Mouse (Mus musculus) embryonic facial prominence, embryonic 13.5 days (tissue): Measurements from ENCODE around the gene Trmt1. TPM values are rescaled to one million over a fixed set of nuclear protein-coding genes. Genes with fewer than 3 reads are reported as not detected.

Source experiments
- ATAC-seq: fragments of 200-750 bp; cut with Nextera tagmentation; 2 replicates; pipeline ENCODE4 v1.8.0; 2017; ENCODE audit warnings: low read depth; ENCODE audit not compliant: insufficient number of reproducible peaks, insufficient read depth, low FRiP score, low TSS enrichment
- H3K27ac ChIP-seq: fragments of 300-500 bp; sonication (generic); 2 replicates; pipeline ENCODE4 v1.5.1; 2015; ENCODE audit warnings: moderate library complexity, mild to moderate bottlenecking, inconsistent platforms
- H3K27me3 ChIP-seq: fragments of 300-500 bp; sonication (generic); 2 replicates; pipeline ENCODE4 v1.6.1; 2015; ENCODE audit warnings: mild to moderate bottlenecking, inconsistent platforms
- H3K36me3 ChIP-seq: fragments of 300-500 bp; sonication (generic); 2 replicates; pipeline ENCODE4 v1.6.1; 2015; ENCODE audit warnings: mild to moderate bottlenecking, inconsistent platforms
- H3K4me1 ChIP-seq: fragments of 300-500 bp; sonication (generic); 2 replicates; pipeline ENCODE4 v1.6.1; 2015; ENCODE audit warnings: inconsistent platforms
- H3K4me2 ChIP-seq: fragments of 300-500 bp; sonication (generic); 2 replicates; pipeline ENCODE4 v1.6.1; 2015; ENCODE audit warnings: moderate library complexity, mild to moderate bottlenecking, inconsistent platforms
- H3K4me3 ChIP-seq: fragments of 300-500 bp; sonication (generic); 2 replicates; pipeline ENCODE4 v1.5.1; 2015; ENCODE audit warnings: mild to moderate bottlenecking, inconsistent platforms
- H3K9ac ChIP-seq: fragments of 300-500 bp; sonication (generic); 2 replicates; pipeline ENCODE4 v1.6.1; 2015; ENCODE audit warnings: mild to moderate bottlenecking, inconsistent platforms
- H3K9me3 ChIP-seq: fragments of 300-500 bp; sonication (generic); 2 replicates; pipeline ENCODE4 v1.6.1; 2016; ENCODE audit warnings: inconsistent platforms
- WGBS: fragments of 180-500 bp; shearing (Covaris S2); methylation state at CpG from one replicate; pipeline ENCODE4 v1.1.7; 2015; ENCODE audit warnings: mixed read lengths; 5-methylcytosine and 5-hydroxymethylcytosine counted together
- polyA plus RNA-seq: library from polyadenylated mRNA; unstranded; fragments of >200 nt; fragmentation: Nextera tagmentation; extraction: Ambion mirVana; gene quantifications from 2 replicates; pipeline ENCODE4 v1.2.1, GENCODE M21; 2015

The Trmt1 gene
- polyA plus RNA-seq, 1 experiment from 2014 or later = 78.6 TPM

- Histone ChIP-seq H3K36me3 (peaks cover 39% of the 10 kb centered on the region), H3K27ac (peak overlapping the region; percentile 98), H3K9me3 (no peaks in the 10 kb centered on the region), H3K4me2 (peak overlapping the region; percentile 27; the same call in 1 of the 2 replicates), H3K4me3 (no peak overlapping the region), H3K27me3 (peaks cover 25% of the 10 kb centered on the region), H3K4me1 (peaks cover 80% of the 10 kb centered on the region), H3K9ac (peak overlapping the region; percentile 54)
- ATAC-seq = no peak
- WGBS = 28% methylated on average over 4 of the region's 4 CpGs
Measured at GRCm38 (mm10) chr8:84713381-84713780, 27.3 kb downstream of the Trmt1 start.

GRCm38 (mm10) chr8:84714161-84714560, 28.1 kb downstream of the Trmt1 start:
- peaks cover 78% of the 10 kb centered on the region for H3K4me1 ChIP-seq
- peaks cover 47% of the 10 kb centered on the region for H3K36me3 ChIP-seq

GRCm38 (mm10) chr8:84715893-84716468, 29.9 kb downstream of the Trmt1 start:
- H3K4me1 ChIP-seq = peaks cover 80% of the 10 kb centered on the region
- H3K4me2 ChIP-seq = peak overlapping the region; percentile 26
- peaks cover 23% of the 10 kb centered on the region for H3K27me3 ChIP-seq
- no peak for ATAC-seq
- 14% methylated on average over 27 of the region's 27 CpGs for WGBS
- H3K9me3 ChIP-seq = no peaks in the 10 kb centered on the region
- peaks cover 65% of the 10 kb centered on the region for H3K36me3 ChIP-seq
- H3K9ac ChIP-seq = peak overlapping the region; percentile 57; the same call in 1 of the 2 replicates
- no peak overlapping the region for H3K4me3 ChIP-seq
- peak overlapping the region; percentile 83; the same call in 1 of the 2 replicates for H3K27ac ChIP-seq

More at GRCm38 (mm10) chr8:84714161-84714560, 28.1 kb downstream of the Trmt1 start:
- H3K9me3 ChIP-seq = no peaks in the 10 kb centered on the region
- WGBS = 64% methylated on average over 4 of the region's 4 CpGs
- peak overlapping the region; percentile 54; the same call in 1 of the 2 replicates for H3K9ac ChIP-seq
- no peak overlapping the region for H3K4me2 ChIP-seq
- H3K27ac ChIP-seq = peak overlapping the region; percentile 98
- peaks cover 18% of the 10 kb centered on the region for H3K27me3 ChIP-seq
- ATAC-seq = no peak
- H3K4me3 ChIP-seq = no peak overlapping the region

GRCm38 (mm10) chr8:84716790-84717189, 30.7 kb downstream of the Trmt1 start:
- Histone ChIP-seq H3K27me3 (peaks cover 23% of the 10 kb centered on the region), H3K4me3 (no peak overlapping the region), H3K4me2 (no peak overlapping the region), H3K9me3 (no peaks in the 10 kb centered on the region), H3K4me1 (peaks cover 80% of the 10 kb centered on the region), H3K9ac (0 out of 2 replicates have a peak overlapping the region, but pooled peaks have one; percentile 3), H3K27ac (peak overlapping the region; percentile 83), H3K36me3 (peaks cover 68% of the 10 kb centered on the region)
- 69% methylated on average over 11 of the region's 11 CpGs for WGBS
- ATAC-seq = no peak

- H3K4me2 ChIP-seq = no peak overlapping the region
- no peak overlapping the region for H3K27ac ChIP-seq
- peaks cover 81% of the 10 kb centered on the region for H3K4me1 ChIP-seq
- H3K27me3 ChIP-seq = peaks cover 23% of the 10 kb centered on the region
- no peaks in the 10 kb centered on the region for H3K9me3 ChIP-seq
- H3K36me3 ChIP-seq = peaks cover 69% of the 10 kb centered on the region
- no peak for ATAC-seq
- no peak overlapping the region for H3K4me3 ChIP-seq
- 80% methylated on average over 5 of the region's 5 CpGs for WGBS
- H3K9ac ChIP-seq = no peak overlapping the region; the same call in 1 of the 2 replicates
Measured at GRCm38 (mm10) chr8:84718476-84718875, 32.4 kb downstream of the Trmt1 start.

GRCm38 (mm10) chr8:84718959-84719690, 33.0 kb downstream of the Trmt1 start:
- H3K36me3 ChIP-seq = peaks cover 69% of the 10 kb centered on the region
- H3K27ac ChIP-seq = no peak overlapping the region
- no peaks in the 10 kb centered on the region for H3K9me3 ChIP-seq
- peaks cover 23% of the 10 kb centered on the region for H3K27me3 ChIP-seq
- no peak for ATAC-seq
- WGBS = 79% methylated on average over 5 of the region's 5 CpGs
- H3K4me3 ChIP-seq = no peak overlapping the region
- H3K9ac ChIP-seq = 0 out of 2 replicates have a peak overlapping the region, but pooled peaks have one; percentile 33
- H3K4me1 ChIP-seq = peaks cover 81% of the 10 kb centered on the region
- H3K4me2 ChIP-seq = no peak overlapping the region

- Histone ChIP-seq H3K4me1 (peaks cover 77% of the 10 kb centered on the region), H3K9me3 (no peaks in the 10 kb centered on the region), H3K4me2 (peak overlapping the region; percentile 53), H3K9ac (peak overlapping the region; percentile 68), H3K36me3 (peaks cover 85% of the 10 kb centered on the region), H3K27me3 (peaks cover 8% of the 10 kb centered on the region; the same call in 1 of the 2 replicates), H3K4me3 (peak overlapping the region; percentile 27), H3K27ac (peak overlapping the region; percentile 99)
- 23% methylated on average over 6 of the region's 6 CpGs for WGBS
- ATAC-seq = no peak; the same call in 1 of the 2 replicates
Measured at GRCm38 (mm10) chr8:84722530-84722849, 36.4 kb downstream of the Trmt1 start.

- H3K9me3 ChIP-seq = no peaks in the 10 kb centered on the region
- peaks cover 85% of the 10 kb centered on the region for H3K36me3 ChIP-seq
- H3K4me1 ChIP-seq = peaks cover 72% of the 10 kb centered on the region
- peak; percentile 86 for ATAC-seq
- 3% methylated on average over 10 of the region's 10 CpGs for WGBS
- H3K27me3 ChIP-seq = peaks cover 6% of the 10 kb centered on the region; the same call in 1 of the 2 replicates
- H3K4me2 ChIP-seq = peak within 1 kb of the TSS; percentile 53
- H3K4me3 ChIP-seq = peak within 1 kb of the TSS; percentile 27
- H3K9ac ChIP-seq = peak within 1 kb of the TSS; percentile 68
- peak within 1 kb of the TSS; percentile 99 for H3K27ac ChIP-seq
Measured at GRCm38 (mm10) chr8:84722850-84723570, 36.9 kb downstream of the Trmt1 start, which contains the start of gene G430095P16Rik. Gene G430095P16Rik, plus strand, starts transcription at chr8:84723007.

GRCm38 (mm10) chr8:84723571-84723900, 37.4 kb downstream of the Trmt1 start:
- WGBS = 8% methylated on average over 7 of the region's 7 CpGs
- Histone ChIP-seq H3K4me2 (peak overlapping the region; percentile 53), H3K27me3 (peaks cover 5% of the 10 kb centered on the region; the same call in 1 of the 2 replicates), H3K9ac (peak overlapping the region; percentile 68), H3K4me3 (peak overlapping the region; percentile 27), H3K4me1 (peaks cover 76% of the 10 kb centered on the region), H3K27ac (peak overlapping the region; percentile 99), H3K36me3 (peaks cover 81% of the 10 kb centered on the region), H3K9me3 (no peaks in the 10 kb centered on the region)
- ATAC-seq = no peak

GRCm38 (mm10) chr8:84724683-84725082, 38.6 kb downstream of the Trmt1 start:
- Histone ChIP-seq H3K9me3 (no peaks in the 10 kb centered on the region), H3K27ac (peak overlapping the region; percentile 99), H3K27me3 (peaks cover 5% of the 10 kb centered on the region; the same call in 1 of the 2 replicates), H3K9ac (peak overlapping the region; percentile 68), H3K36me3 (peaks cover 73% of the 10 kb centered on the region), H3K4me1 (peaks cover 71% of the 10 kb centered on the region), H3K4me3 (no peak overlapping the region), H3K4me2 (peak overlapping the region; percentile 53)
- WGBS = 32% methylated on average over 9 of the region's 9 CpGs
- no peak for ATAC-seq

- Histone ChIP-seq H3K4me1 (peaks cover 72% of the 10 kb centered on the region), H3K36me3 (peaks cover 66% of the 10 kb centered on the region), H3K9ac (peak overlapping the region; percentile 58), H3K27me3 (peaks cover 1% of the 10 kb centered on the region; the same call in 1 of the 2 replicates), H3K27ac (peak overlapping the region; percentile 99), H3K4me3 (no peak overlapping the region), H3K4me2 (peak overlapping the region; percentile 53), H3K9me3 (no peaks in the 10 kb centered on the region)
- 56% methylated on average over 10 of the region's 10 CpGs for WGBS
- no peak for ATAC-seq
Measured at GRCm38 (mm10) chr8:84725246-84725940, 39.3 kb downstream of the Trmt1 start.
